Mouse (Mus musculus) myocyte (in vitro differentiated cells): Measurements from ENCODE around the gene Arid1a.

Source experiments
- CEBPB ChIP-seq: IDR thresholded peaks from 2 replicates; pipeline ENCODE4 v1.6.1; 2011; ENCODE audit warnings: mild to moderate bottlenecking, moderate library complexity; ENCODE audit not compliant: poor library complexity, insufficient read depth, severe bottlenecking
- E2F4 ChIP-seq: IDR thresholded peaks from one replicate; pipeline ENCODE4 v1.6.1; 2011; ENCODE audit warnings: mild to moderate bottlenecking, control low read depth, moderate library complexity; ENCODE audit not compliant: insufficient read depth
- MAX ChIP-seq: IDR thresholded peaks from one replicate; pipeline ENCODE4 v1.6.1; 2011; ENCODE audit warnings: low read depth, mild to moderate bottlenecking, control low read depth
- POLR2A ChIP-seq: IDR thresholded peaks from one replicate; pipeline ENCODE4 v1.6.1; 2011; ENCODE audit warnings: low read depth, mild to moderate bottlenecking, control low read depth, moderate library complexity; ENCODE audit not compliant: insufficient read length
- POLR2AphosphoS2 ChIP-seq: IDR thresholded peaks from one replicate; pipeline ENCODE4 v1.6.1; 2011; ENCODE audit warnings: low read depth, control low read depth; ENCODE audit not compliant: insufficient read length
- TCF12 ChIP-seq: IDR thresholded peaks from one replicate; pipeline ENCODE4 v1.6.1; 2011; ENCODE audit warnings: mild to moderate bottlenecking, control low read depth; ENCODE audit not compliant: poor library complexity, insufficient read depth, severe bottlenecking
- TCF3 ChIP-seq: IDR thresholded peaks from one replicate; pipeline ENCODE4 v1.6.1; 2011; ENCODE audit warnings: low read depth, control low read depth; ENCODE audit not compliant: insufficient read length

DNA sequence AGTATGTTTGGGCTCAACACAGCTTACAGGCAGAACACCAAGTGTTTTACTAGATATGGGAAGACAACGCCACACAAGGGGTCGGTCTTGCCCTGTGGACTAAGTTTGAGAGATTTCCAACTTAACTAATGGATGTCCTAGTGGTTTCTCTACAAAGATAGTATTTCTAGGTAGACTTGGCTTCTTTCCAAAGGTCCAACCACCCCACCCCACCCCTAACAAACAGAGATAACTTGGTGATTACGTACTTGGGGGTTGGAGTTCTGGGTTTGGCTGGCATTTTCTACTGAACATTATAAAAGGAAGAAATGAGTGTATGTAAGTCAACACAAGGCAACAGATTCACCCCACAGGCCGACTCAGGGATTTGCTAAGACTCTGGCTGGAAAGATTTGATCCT, 51.5 kb downstream of the Arid1a start:
- no peak for TF ChIP-seq TCF12
- TF ChIP-seq POLR2AphosphoS2 = no peak
- TF ChIP-seq POLR2A = no peak
- TF ChIP-seq CEBPB = no peak
- TF ChIP-seq E2F4 = no peak
- TF ChIP-seq MAX = no peak
- no peak for TF ChIP-seq TCF3
